Mouse (Mus musculus): ENCODE results near the gene Parp12.

GRCm38 (mm10) chr6:39058389-39058788, 59.8 kb downstream of the Parp12 start:
- TF ChIP-seq ZNF384 (IDR thresholded peaks at IDR 0.05; ENCODE audit: low read depth, low read length) (no peak), ZC3H11A (IDR thresholded peaks at IDR 0.05; ENCODE audit: borderline replicate concordance, low read depth, low read length) (no peak), HCFC1 (IDR thresholded peaks at IDR 0.05; ENCODE audit: borderline replicate concordance, insufficient read depth, low read length) (no peak), CHD2 (IDR thresholded peaks at IDR 0.05; ENCODE audit: low read depth, low read length) (no peak), MAFK (IDR thresholded peaks at IDR 0.05; ENCODE audit: insufficient read depth, low read depth, low read length) (no peak)

Data from ES-E14 (cell line).